Mouse (Mus musculus): ENCODE measurements around the gene Pfdn6.
A peak's percentile ranks its signal among the peaks of the same experiment; 100 is the strongest.
"Not testable (repeated sequence)": the region's sequence is repeated elsewhere in the genome, so short reads cannot be mapped to it uniquely, and the experiment has no call there.

Gene Pfdn6

DNA sequence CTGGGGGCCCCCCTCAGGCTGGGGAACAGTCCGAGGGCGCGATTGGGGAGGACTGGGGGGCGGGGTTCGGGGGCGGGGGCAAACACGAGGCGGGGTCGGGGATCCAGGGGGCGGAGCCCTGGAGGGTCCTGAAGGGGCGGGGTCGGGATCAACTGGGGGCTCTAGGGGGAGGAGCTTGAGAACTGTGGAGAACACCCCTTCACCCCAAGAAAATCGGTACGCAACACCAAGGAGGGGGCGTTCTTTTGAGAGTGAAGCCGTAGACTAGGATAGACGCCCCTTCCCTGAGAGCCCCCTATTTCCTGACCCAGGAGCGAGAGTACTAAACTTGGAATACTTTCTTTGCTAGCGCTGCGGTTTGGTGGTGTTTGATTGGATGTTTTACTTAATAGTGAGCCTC, 23.8 kb downstream of the Pfdn6 start:
- DNase-seq (ENCODE audit: low read depth, low spot score), result no peak

DNA sequence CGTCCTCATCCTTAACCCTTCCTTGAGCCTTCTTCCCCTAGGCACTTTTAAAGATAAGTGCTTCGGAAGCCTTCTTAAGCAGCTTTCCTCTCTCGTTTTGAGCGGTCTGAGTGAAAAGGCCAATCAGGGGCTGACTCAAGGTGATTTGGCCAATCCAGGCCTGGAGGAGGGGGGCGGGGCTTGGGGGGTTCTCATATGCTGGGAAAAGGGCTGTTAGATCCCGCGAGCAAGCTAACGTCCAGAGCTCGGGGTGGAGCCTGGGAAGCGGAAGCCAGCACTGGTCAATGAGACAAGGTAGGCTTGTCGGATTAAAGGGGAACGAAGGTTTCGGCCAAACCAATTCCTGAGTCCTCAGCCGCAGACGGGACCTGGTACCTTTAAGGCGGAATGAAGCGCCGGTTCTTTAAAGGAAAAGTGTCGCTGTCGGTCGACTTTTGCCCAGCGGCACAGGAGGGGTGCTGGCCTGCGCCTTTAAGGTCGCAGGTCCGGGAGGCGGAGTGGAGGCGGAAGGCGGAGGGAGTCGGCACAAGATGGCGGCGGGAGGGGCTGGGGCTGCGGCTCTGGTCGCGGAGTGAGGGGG, 24.4 kb downstream of the Pfdn6 start, which contains the start of the genes Tapbp and Zbtb22:
Gene Tapbp (plus strand): TSS at position 229 of the 580 bp plus-strand sequence.
Gene Zbtb22 (plus strand): TSS at position 234 of the 580 bp plus-strand sequence.
- DNase-seq (ENCODE audit: low read depth, low spot score), result peak; percentile 98

DNA sequence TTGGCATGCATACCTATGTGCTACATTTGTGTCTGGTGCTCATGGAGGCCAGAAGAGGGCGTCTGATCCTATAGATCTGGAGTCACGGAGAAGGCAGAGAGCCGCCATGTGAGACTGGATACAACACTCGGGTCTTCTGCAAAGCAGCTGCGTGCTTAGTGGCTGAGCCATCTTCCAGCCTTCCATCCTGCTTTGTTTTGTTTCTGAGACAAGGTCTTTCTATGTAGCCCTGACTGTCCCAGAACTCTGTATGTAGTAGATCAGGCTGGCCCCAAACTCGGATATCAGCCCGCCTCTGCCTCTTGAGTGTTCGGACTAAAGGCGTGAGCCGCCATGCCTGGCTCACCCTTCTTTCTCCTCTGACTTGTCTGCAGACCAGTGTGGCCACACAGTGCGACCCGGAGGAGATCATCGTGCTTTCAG, 25.2 kb downstream of the Pfdn6 start:
- DNase-seq (ENCODE audit: low read depth, low spot score), result no peak

DNA sequence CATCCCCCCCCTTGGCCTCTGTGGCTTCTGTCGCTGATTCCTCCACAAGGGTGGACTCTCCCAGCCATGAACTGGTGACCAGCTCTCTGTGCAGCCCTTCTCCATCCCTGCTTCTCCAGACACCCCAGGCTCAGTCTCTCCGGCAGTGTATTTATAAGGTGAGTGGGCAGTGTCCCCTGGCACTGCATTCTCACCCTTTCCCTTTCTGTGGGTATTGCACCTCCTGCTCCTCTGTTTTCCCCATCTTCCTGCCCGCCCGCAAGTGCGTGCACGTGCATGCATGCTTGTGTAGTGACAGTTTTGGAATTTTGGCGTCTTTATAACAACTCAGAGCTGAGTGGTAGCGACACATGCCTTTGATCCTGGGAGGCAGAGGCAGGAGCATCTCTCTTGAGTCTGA, 26.2 kb downstream of the Pfdn6 start:
- no peak for DNase-seq (ENCODE audit: low read depth, low spot score)

DNA sequence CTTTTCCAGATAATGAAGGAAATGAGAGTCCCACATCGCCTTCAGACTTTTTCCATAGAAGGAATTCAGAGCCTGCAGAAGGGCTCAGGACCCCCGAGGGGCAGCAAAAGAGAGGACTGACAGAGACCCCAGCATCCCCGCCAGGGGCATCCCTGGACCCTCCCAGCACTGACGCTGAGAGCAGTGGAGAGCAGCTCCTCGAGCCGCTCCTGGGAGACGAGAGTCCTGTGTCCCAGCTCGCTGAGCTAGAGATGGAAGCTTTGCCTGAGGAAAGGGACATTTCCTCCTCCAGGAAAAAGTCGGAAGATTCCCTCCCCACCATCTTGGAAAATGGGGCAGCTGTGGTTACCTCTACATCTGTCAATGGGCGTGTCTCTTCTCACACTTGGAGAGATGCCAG, 26.9 kb downstream of the Pfdn6 start:
- no peak for DNase-seq (ENCODE audit: low read depth, low spot score)

GRCm38 (mm10) chr17:33911813-33912414, 28.2 kb downstream of the Pfdn6 start:
- DNase-seq (ENCODE audit: low read depth, low spot score), result no peak

- DNase-seq (ENCODE audit: low read depth, low spot score), result no peak
Measured at GRCm38 (mm10) chr17:33911052-33911812, 28.9 kb downstream of the Pfdn6 start.

DNA sequence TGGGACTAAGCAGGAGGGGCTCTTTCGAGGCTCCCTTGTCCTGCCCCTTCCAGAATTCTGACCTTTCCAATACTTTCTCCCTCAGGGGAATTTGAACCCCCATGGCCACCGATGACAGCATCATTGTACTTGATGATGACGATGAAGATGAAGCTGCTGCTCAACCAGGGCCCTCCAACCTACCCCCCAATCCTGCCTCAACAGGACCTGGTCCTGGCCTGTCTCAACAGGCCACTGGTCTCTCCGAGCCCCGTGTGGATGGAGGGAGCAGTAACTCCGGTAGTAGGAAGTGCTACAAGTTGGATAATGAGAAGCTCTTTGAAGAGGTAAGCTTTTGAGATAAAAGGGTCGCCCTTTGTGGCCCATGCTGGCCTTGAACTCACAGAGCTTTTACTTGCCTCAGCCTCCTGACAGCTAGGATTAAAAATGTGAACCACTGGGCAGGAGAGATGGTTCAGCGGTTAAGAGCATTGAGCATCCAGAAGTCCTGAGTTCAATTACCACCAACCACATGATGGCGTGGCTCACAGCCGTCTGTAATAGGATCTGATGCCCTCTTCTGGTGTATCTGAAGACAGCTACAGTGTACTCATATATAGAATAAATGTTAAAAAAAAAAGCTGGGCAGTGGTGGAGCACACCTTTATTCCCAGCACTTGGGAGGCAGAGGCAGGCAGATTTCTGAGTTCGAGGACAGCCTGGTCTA, 29.6 kb downstream of the Pfdn6 start:
- peak; percentile 74 for DNase-seq (ENCODE audit: low read depth, low spot score)

- DNase-seq (ENCODE audit: low read depth, low spot score), result no peak
Measured at GRCm38 (mm10) chr17:33909869-33910250, 30.3 kb downstream of the Pfdn6 start.

DNA sequence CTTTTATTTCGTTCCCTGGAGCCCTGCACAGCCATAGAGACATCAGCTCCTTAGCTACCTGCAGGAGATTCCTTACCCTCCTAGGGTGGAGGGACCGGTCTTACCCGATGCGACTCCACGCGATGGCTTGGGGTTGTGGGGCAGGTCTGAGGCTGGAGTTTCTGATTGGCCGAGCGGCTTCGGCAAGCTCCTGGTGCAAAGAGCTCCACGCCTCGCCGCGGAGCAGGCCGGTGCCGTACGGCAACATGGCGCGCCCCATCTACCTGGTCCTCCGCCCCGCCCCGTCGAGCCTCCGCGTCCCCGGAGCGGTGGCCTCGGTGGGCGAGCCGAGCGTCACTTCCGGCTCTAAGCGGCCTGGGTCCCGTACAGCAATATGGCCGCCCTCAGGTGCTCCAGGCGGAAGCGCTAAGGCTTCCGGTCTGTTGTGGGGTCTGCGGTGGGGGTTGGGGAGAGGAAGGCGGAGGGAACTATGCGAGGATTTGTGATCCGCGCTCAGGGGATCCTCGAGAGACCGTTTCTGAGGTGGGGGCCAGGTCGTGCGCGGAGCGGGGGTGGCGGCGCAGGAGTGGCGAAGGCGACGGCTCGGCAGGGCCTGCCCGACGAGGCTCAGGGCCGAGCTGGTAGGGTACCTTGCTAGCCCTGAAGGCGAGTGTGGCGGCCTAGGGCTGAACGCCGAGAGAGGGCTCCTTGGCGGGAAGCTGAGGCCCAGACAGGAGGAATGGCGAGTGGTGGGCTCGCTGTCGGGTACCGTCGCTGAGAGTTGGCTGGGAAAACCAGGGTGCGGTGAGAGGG, 30.9 kb downstream of the Pfdn6 start, which contains the start of gene Daxx:
Gene Daxx (plus strand): TSS at position 338 of the 792 bp plus-strand sequence.
- DNase-seq (ENCODE audit: low read depth, low spot score), result peak; percentile 100

DNA sequence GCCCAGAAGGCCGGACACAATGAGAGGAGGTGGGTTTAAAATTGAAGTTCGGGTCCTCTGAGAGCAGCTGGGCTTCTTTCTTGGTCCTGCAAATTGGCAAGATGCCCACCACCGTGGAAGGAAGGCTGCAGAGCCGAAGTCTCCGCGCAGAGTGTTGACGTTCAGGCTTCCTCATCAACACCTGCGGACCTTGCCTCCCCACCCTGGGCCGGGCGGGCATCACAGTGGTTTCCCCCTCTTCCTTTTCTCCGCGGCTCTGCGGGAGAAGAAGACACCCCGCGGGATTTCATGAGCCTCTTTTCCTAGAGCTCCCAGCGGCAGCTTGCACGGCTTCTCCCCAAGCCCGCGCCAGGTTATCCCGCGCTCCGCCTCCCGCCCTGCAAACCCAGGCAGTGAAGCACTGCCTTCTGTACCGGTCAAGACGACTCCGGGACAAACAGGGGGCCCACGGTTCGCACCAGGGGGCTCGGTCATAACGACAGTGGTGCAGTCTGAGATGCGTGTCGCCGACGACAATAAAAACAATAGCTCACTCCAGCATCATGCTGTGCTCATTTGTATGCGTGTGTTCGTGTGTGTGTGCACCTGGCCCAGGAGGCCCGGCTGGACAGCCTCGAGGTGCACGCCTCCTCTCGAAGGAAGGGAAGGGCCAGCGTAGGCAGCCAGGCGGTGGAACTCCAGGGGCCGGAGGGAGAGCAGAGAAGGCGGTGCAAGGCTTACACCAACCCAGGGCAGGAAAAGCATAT, 31.6 kb downstream of the Pfdn6 start:
- DNase-seq (ENCODE audit: low read depth, low spot score), result peak; percentile 81

DNA sequence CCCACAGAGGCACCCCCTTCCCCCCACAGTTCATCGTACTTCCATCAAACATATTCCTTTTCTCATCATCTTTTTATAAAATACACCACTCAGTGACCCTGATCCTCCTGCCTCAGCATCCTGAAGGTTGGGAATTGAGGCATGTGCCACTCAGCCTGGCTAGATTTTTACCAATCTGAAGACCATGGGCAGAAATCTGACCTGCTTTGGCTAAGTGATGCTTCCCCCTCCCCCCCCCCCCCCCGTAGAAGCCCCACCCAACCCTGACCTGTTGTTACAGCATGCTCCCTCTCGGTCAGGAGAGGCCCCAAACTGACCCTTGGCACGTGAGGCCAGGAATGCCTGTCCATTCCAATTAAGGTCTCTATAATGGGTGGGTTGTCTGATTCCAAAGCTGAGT, 35.3 kb downstream of the Pfdn6 start, which contains the start of gene Platr17:
Gene Platr17 (plus strand): TSS at position 301 of the 400 bp plus-strand sequence.
- not testable (repeated sequence) for DNase-seq (ENCODE audit: low read depth, low spot score)

- DNase-seq (ENCODE audit: low read depth, low spot score), result peak; percentile 62
Measured at GRCm38 (mm10) chr17:33903911-33904651, 36.1 kb downstream of the Pfdn6 start.

- DNase-seq (ENCODE audit: low read depth, low spot score), result no peak
Measured at GRCm38 (mm10) chr17:33902491-33902890, 37.7 kb downstream of the Pfdn6 start.

GRCm38 (mm10) chr17:33902079-33902478, 38.1 kb downstream of the Pfdn6 start:
- DNase-seq (ENCODE audit: low read depth, low spot score), result no peak

DNA sequence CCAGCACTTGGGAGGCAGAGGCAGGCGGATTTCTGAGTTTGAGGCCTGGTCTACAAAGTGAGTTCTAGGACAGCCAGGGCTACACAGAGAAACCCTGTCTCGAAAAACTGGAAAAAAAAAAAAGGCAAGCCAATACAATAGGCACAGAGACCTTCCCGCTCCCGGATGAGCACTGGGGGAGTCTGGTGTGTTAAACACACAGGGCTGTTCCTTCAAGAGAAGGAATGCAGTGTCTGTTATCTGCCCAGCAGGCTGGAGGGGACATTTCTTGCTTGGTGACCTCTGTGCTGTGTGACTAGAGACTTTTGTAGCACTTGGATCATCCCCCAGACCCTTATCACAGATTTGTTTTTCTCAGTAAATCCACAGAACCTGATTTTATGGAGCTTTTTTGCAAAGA, 38.5 kb downstream of the Pfdn6 start:
- no peak for DNase-seq (ENCODE audit: low read depth, low spot score)

DNA sequence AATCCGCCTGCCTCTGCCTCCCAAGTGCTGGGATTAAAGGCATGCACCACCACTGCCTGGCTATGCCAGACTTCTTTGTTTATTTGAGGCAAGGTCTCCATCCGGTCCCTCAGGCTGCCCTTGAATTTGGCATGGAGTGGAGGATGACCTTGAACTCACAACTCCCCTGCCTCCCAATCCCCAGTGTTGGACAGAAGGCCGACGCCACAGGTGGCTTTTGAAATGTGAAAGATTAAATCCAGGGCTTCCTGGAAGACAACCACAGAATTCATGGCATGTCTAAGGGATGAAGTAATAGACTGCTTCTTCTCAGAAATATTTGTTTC, 39.2 kb downstream of the Pfdn6 start:
- no peak for DNase-seq (ENCODE audit: low read depth, low spot score)

GRCm38 (mm10) chr17:33900281-33900988, 39.7 kb downstream of the Pfdn6 start:
- no peak for DNase-seq (ENCODE audit: low read depth, low spot score)

- no peak for DNase-seq (ENCODE audit: low read depth, low spot score)
Measured at GRCm38 (mm10) chr17:33899642-33900041, 40.5 kb downstream of the Pfdn6 start.

Measured in A20 (cell line).